Mouse (Mus musculus): ENCODE measurements at regions not wholly inside any gene's neighbourhood (a gene's known extent, or its start where the extent isn't known, plus 50 kb on each side); places are given as distances from the start of the nearest gene placed in this dataset.
"Not testable (repeated sequence)": the region's sequence is repeated elsewhere in the genome, so short reads cannot be mapped to it uniquely, and the experiment has no call there.

DNA sequence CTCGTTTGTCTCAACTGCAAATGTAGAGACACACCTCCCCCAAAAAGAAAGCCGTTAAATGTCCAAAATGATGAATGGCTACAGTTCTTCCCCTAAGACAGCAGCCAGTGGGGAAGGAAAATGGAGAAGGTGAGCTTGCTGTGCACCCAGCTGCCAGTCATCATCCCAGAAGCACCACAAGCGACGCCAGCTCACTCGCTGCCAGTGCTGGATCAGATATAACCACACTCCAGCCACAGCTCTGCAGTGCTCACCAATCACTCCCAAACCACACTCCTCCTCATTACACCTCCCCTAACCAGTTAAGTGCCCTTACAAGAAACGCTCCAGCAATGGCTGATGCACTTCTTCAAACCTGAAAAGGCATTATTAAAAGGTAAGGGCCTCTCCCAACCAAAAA, 114.4 kb downstream of the Sox4 start:
- WGBS = 17% methylated on average over 6 of the region's 6 CpGs
- no peak overlapping the region for H3K4me3 ChIP-seq
- peaks cover 22% of the 10 kb centered on the region for H3K4me1 ChIP-seq

DNA sequence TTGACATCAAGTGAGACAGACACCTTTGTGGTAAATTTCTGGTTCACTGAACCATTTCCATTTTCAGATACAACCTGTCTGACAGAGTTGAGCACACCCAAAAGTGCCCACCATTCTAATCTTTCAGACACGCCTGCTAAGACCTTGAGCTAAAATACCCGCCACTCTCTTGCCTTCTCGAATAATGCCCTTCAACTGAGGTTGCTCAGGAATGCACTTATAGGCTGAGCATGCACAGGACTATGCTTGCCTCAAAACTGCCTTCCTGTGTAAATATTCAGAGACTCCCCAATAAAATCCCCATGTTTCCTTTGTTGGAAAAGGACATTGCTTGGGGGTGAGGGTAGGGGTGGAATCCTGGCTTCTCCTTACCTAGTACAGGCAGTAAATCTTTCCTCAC, 115.3 kb downstream of the Sox4 start:
- H3K4me1 ChIP-seq = peaks cover 19% of the 10 kb centered on the region
- H3K4me2 ChIP-seq = no peak overlapping the region
- H3K27me3 ChIP-seq = no peaks in the 10 kb centered on the region
- ATAC-seq (ENCODE audit: insufficient number of reproducible peaks, low FRiP score, low TSS enrichment, low read depth) = no peak
- H3K4me3 ChIP-seq = no peak overlapping the region
- no peaks in the 10 kb centered on the region for H3K9me3 ChIP-seq
- H3K27ac ChIP-seq = no peak overlapping the region; the same call in 1 of the 2 replicates
- 52% methylated on average over 3 of the region's 3 CpGs for WGBS
- no peaks in the 10 kb centered on the region for H3K36me3 ChIP-seq
- no peak overlapping the region for H3K9ac ChIP-seq

More for the DNA sequence above, 114.4 kb downstream of the Sox4 start:
- no peak overlapping the region for H3K9ac ChIP-seq
- peak overlapping the region; percentile 38; the same call in 1 of the 2 replicates for H3K27ac ChIP-seq
- no peaks in the 10 kb centered on the region for H3K9me3 ChIP-seq
- peak overlapping the region; percentile 25; the same call in 1 of the 2 replicates for H3K4me2 ChIP-seq
- no peaks in the 10 kb centered on the region for H3K36me3 ChIP-seq
- no peak for ATAC-seq (ENCODE audit: insufficient number of reproducible peaks, low FRiP score, low TSS enrichment, low read depth)
- no peaks in the 10 kb centered on the region for H3K27me3 ChIP-seq

DNA sequence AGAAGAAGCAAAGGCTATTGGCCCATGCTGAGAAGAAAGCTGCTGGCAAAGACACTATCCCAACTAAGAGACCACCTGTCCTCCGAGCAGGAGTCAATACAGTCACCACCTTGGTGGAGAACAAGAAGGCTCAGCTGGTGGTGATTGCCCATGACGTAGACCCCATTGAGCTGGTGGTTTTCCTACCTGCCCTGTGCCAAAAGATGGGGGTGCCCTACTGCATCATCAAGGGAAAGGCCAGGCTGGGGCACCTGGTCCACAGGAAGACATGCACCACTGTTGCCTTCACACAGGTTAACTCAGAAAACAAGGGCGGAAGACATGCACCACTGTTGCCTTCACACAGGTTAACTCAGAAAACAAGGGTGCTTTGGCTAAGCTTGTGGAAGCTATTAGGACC, 116.3 kb downstream of the Sox4 start:
- not testable (repeated sequence) for H3K4me3 ChIP-seq; ATAC-seq (ENCODE audit: insufficient number of reproducible peaks, low FRiP score, low TSS enrichment, low read depth); H3K9ac ChIP-seq; H3K9me3 ChIP-seq; H3K4me2 ChIP-seq; H3K27me3 ChIP-seq; H3K27ac ChIP-seq; H3K36me3 ChIP-seq
- peaks cover 22% of the 10 kb centered on the region for H3K4me1 ChIP-seq
- 97% methylated on average over 3 of the region's 3 CpGs for WGBS

DNA sequence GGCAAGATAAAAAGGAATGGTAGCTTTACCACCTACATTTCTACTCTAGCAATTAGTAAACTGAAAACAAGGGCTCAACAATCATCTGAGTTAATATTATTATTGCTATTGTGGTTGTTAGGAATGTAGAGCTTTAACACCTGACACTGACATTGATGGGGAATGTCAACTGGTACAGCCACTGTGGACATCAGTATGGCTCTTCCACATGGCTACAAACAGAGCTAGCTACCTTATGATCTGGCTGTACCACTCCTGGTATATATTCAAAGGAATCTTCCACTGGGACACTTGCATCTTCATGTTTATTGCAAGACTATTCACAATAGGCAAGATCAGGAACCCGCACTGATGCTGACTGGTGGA, 119.8 kb downstream of the Sox4 start:
- Histone ChIP-seq H3K4me1 (peaks cover 14% of the 10 kb centered on the region), H3K9ac (no peak overlapping the region), H3K27me3 (no peaks in the 10 kb centered on the region), H3K4me3 (no peak overlapping the region), H3K9me3 (no peaks in the 10 kb centered on the region), H3K36me3 (no peaks in the 10 kb centered on the region), H3K27ac (0 out of 2 replicates have a peak overlapping the region, but pooled peaks have one; percentile 4), H3K4me2 (no peak overlapping the region)
- no peak for ATAC-seq (ENCODE audit: insufficient number of reproducible peaks, low FRiP score, low TSS enrichment, low read depth)
- 69% methylated on average over 1 of the region's 1 CpGs for WGBS

DNA sequence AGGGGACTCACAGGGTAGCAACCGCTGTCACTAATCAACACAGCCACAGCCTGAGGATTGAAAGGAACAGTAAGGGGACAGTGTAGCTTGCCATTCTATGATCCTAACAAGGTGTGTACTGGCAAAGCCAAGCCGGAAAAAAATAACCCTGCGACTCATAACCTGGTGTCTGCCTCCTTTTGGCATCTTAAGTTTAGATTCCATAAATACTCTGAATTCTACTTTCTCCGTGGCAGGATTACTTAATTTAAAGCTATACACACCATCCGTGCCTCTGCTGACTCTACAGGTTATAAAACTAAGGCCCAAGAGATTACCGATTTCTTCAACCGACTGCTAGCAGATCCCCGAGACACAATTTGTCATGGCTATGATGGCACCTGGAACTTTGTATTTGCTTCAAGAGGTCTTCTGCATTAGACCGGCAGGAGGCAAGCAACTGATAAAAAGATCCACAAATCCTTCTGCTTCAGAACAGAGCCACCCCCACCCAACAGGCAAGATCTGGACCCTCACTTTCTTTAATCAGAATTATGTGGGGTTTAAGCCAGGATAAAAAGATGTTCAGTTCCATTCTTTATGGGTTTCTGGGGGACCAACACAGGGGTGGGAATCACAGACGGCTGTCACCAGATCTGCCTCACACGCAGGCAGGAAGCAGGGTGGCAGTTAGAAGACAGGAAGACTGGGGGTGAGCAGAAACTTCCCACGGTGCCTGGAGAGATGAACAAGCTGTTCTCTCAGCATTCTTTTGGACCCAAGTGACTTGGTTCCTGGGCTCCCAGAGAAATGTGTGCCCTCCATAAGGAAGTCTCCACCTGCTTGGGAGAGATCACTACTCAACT, 120.4 kb downstream of the Sox4 start:
- no peak overlapping the region for H3K9ac ChIP-seq
- no peak for ATAC-seq (ENCODE audit: insufficient number of reproducible peaks, low FRiP score, low TSS enrichment, low read depth)
- H3K4me1 ChIP-seq = peaks cover 11% of the 10 kb centered on the region; the same call in 1 of the 2 replicates
- 0 out of 2 replicates have a peak overlapping the region, but pooled peaks have one; percentile 4 for H3K27ac ChIP-seq
- no peak overlapping the region for H3K4me3 ChIP-seq
- H3K27me3 ChIP-seq = no peaks in the 10 kb centered on the region
- H3K36me3 ChIP-seq = no peaks in the 10 kb centered on the region
- H3K4me2 ChIP-seq = no peak overlapping the region
- no peaks in the 10 kb centered on the region for H3K9me3 ChIP-seq
- 36% methylated on average over 12 of the region's 12 CpGs for WGBS

DNA sequence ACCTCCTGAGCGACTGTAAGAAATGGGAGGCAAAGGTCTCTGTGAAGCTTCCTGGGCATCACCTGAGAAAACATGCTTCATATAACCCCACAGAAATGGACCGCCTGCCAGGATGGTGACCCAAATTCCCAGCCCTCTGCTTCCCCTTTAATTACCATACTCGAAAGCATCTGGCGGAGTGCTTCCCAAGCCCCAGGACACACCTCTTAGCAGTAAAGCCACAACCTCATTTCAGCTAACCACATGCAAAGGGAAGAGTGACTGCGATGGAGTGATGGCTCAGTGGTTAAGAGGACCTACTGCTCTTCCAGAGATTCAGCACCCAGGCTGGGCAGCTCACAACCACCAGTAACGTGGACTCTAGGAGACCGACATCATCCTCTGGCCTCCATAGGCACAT, 127.2 kb downstream of the Sox4 start:
- Histone ChIP-seq H3K36me3 (no peaks in the 10 kb centered on the region), H3K27ac (no peak overlapping the region), H3K27me3 (no peaks in the 10 kb centered on the region), H3K4me3 (no peak overlapping the region), H3K4me2 (no peak overlapping the region), H3K9ac (no peak overlapping the region), H3K9me3 (no peaks in the 10 kb centered on the region), H3K4me1 (0 out of 2 replicates have a peak, but pooled peaks cover 5% of the 10 kb centered on the region)
- 74% methylated on average over 7 of the region's 7 CpGs for WGBS
- no peak for ATAC-seq (ENCODE audit: insufficient number of reproducible peaks, low FRiP score, low TSS enrichment, low read depth)

DNA sequence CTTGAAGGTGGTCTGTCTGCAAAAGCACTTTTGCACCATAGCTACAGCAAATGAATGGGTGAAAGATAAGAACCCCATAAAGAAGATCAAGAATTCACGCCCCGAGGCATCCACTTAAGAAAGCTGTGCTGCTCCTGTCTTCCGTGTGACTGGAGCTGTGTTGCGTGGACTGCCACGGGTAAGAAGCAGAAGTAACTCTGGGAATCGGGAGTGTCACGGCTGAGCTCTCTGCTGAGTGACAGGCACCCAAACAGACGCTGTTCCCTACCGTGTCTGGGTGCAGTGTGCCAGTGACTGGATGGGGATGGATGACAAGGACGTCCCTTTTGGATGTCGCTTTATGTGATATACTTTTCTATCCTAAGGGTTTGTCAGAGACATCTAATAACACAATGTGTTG, 129.5 kb downstream of the Sox4 start:
- ATAC-seq (ENCODE audit: insufficient number of reproducible peaks, low FRiP score, low TSS enrichment, low read depth) = no peak
- no peak overlapping the region for H3K9ac ChIP-seq
- WGBS = 58% methylated on average over 11 of the region's 11 CpGs

DNA sequence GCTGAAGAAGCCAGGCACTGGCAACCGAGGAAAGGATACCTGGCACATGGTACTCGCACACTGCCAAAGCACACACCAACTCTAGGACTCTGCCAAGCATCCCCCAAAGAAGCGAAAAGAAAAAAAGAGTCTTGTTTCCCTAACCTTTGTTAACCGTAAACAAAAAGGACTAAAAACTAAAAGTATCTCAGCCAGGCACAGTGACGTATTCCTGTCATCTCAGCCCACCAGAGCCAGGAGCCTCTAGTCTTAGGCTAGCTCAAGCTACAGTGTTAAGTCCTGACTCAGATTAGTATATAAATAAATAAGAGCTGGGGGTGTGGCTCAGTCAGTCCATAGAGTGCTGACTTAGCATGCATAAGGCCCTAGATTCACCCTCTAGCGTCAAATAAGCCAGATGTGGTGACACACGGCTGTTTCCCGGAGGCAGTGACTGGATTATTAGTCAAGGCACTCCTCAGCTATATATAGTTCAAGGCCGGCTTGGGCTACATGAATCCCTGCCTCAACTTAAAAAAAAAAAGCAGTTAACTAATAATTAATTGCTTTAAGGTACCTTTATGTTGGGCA, 130.1 kb downstream of the Sox4 start:
- Histone ChIP-seq H3K9me3 (no peaks in the 10 kb centered on the region), H3K4me3 (no peak overlapping the region), H3K9ac (no peak overlapping the region), H3K36me3 (no peaks in the 10 kb centered on the region), H3K4me2 (no peak overlapping the region), H3K4me1 (no peaks in the 10 kb centered on the region), H3K27ac (no peak overlapping the region), H3K27me3 (no peaks in the 10 kb centered on the region)
- ATAC-seq (ENCODE audit: insufficient number of reproducible peaks, low FRiP score, low TSS enrichment, low read depth) = no peak
- 69% methylated on average over 9 of the region's 9 CpGs for WGBS

More for the DNA sequence above, 129.5 kb downstream of the Sox4 start:
- Histone ChIP-seq H3K4me1 (no peaks in the 10 kb centered on the region), H3K4me3 (no peak overlapping the region), H3K27ac (no peak overlapping the region), H3K27me3 (no peaks in the 10 kb centered on the region), H3K36me3 (no peaks in the 10 kb centered on the region), H3K9me3 (no peaks in the 10 kb centered on the region), H3K4me2 (no peak overlapping the region)

DNA sequence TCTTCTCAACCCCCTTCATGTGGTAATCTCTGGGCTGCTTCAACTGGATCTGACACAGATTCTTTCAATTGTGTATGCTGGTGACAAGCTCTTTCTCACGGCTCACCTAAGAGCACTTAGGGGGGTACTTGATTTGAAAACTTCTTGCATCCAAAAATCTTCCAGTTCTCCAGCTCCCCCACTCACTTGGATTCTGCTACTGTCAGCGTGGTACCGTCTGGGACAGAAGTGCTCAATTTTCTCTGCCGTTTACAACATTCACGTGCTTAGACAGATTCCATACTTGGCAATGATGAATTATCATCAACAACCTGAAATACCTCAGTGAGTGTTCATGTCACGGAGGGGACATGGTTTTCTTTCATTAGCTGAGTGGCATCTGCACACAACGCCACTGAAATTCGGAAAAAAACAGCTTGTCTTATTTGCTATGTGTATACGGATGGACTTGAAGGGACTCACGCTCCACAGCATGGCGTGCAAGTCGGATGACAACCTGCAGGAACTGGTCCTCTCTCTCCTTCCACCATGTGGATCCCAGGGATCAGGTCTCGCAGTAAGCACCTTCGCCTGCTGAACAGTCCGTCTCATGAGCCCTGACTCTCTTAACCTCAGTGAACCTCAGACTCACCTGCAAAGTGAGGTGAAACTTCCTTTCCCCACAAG, 132.5 kb downstream of the Sox4 start:
- WGBS = 73% methylated on average over 15 of the region's 15 CpGs
- H3K4me2 ChIP-seq = no peak overlapping the region
- H3K36me3 ChIP-seq = no peaks in the 10 kb centered on the region
- no peaks in the 10 kb centered on the region for H3K9me3 ChIP-seq
- H3K27ac ChIP-seq = no peak overlapping the region
- H3K9ac ChIP-seq = no peak overlapping the region
- H3K27me3 ChIP-seq = no peaks in the 10 kb centered on the region
- no peak overlapping the region for H3K4me3 ChIP-seq
- no peaks in the 10 kb centered on the region for H3K4me1 ChIP-seq
- no peak for ATAC-seq (ENCODE audit: insufficient number of reproducible peaks, low FRiP score, low TSS enrichment, low read depth)

DNA sequence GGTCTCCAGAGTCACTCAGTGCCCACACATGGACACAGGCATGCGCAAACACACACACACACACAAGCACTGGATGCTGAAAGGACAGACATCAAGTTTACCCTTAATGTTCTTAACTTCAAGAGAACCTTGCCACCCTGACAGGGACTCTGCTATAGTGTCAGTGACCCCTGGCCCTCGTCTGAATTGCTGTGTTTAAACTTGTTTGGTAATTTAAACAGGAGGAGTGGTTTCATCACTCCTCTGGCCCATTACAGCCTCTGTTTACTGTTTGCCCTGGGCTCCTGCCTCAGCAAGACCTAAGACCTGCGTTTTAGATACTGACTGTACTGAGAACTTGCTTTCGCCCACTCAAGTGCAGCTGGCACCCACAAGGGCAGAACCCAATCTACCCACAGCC, 139.4 kb downstream of the Sox4 start:
- Histone ChIP-seq H3K4me1 (peaks cover 15% of the 10 kb centered on the region; the same call in 1 of the 2 replicates), H3K4me3 (no peak overlapping the region), H3K36me3 (no peaks in the 10 kb centered on the region), H3K9me3 (no peaks in the 10 kb centered on the region), H3K4me2 (no peak overlapping the region), H3K27ac (no peak overlapping the region), H3K9ac (no peak overlapping the region), H3K27me3 (no peaks in the 10 kb centered on the region)
- no peak for ATAC-seq (ENCODE audit: insufficient number of reproducible peaks, low FRiP score, low TSS enrichment, low read depth)
- WGBS = 62% methylated on average over 4 of the region's 4 CpGs

DNA sequence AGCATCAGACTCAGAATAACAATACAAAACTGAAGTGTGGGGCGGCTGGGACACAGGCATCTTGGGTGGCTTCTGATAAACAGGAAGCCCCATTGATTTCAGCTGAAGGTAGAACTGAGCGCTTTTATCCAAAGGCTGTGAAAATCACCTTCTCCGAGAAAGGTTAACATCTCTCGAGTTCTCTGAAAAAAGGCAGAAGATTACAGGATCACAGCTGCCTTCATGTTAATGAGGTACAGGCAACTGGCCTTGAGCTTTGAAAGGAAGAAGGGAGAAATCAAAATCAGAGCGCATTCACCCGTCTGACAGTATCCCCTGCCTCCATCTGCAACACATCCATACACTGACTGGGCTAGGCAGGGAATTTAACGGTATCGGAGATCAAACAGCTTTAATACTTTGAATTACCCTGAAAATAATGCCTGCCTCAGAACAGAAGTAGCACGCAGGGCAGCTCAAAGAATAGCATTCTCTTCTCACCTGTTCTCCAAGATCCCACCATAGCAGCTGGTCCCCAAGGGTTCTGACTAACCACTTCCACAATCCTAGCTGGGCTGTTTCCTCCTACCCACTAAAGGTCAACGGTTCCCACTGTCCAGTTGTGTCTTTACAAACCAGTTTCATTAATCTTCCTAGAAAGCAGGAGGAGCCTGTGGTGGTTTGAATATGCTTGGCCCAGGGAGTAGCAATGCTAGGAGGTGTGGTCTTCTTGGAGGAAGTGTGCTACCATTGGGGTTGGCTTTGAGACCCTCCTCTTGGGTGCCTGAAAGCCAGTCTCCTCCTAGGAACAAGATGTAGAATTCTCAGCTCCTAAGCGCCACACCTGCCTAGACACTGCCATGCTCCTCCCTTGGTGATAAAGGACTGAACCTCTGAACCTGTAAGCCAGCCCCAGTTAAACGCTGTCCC, 141.6 kb downstream of the Sox4 start:
- 38% methylated on average over 12 of the region's 12 CpGs for WGBS
- no peak for ATAC-seq (ENCODE audit: insufficient number of reproducible peaks, low FRiP score, low TSS enrichment, low read depth)
- H3K4me3 ChIP-seq = no peak overlapping the region
- no peaks in the 10 kb centered on the region for H3K27me3 ChIP-seq
- H3K36me3 ChIP-seq = no peaks in the 10 kb centered on the region
- H3K4me1 ChIP-seq = peaks cover 15% of the 10 kb centered on the region; the same call in 1 of the 2 replicates
- peak overlapping the region; percentile 17; the same call in 1 of the 2 replicates for H3K27ac ChIP-seq
- no peak overlapping the region for H3K4me2 ChIP-seq
- no peaks in the 10 kb centered on the region for H3K9me3 ChIP-seq
- no peak overlapping the region for H3K9ac ChIP-seq

All from limb, embryonic 15.5 days (tissue).